Mouse (Mus musculus) T-helper 17 cell (primary cell): ENCODE data around the gene Dmc1.

ENCODE experiments used
- in situ Hi-C, 2 experiments: fragments of 300-600 bp; cut with MboI, MseI; formaldehyde crosslinking; loops; 1 replicate in 1 of 2; 2 replicates in 1 of 2; pipeline ENCODE4 v1.15.1; 2025; ENCODE audit warnings: high pct_unique_total_duplicates in 2 of 2

Dmc1 gene

GRCm38 (mm10) chr15:79575543-79576222 lies 29.2 kb downstream of the Dmc1 start:
- in situ Hi-C loops = no loop called here

- in situ Hi-C loops = loop anchor here (5.0 to 10.0 kb wide), 2 partner anchors 45 to 252 kb away; partner anchors contain the start of gene Dmc1 (in 1 of the 2)
Measured at GRCm38 (mm10) chr15:79562417-79562816, 42.5 kb downstream of the Dmc1 start.

GRCm38 (mm10) chr15:79559649-79560048 lies 45.3 kb downstream of the Dmc1 start:
- in situ Hi-C loops = loop anchor here (5.0 to 10.0 kb wide), 2 partner anchors 48 to 255 kb away; partner anchors contain the start of gene Dmc1 (in 1 of the 2)

GRCm38 (mm10) chr15:79552566-79552965 lies 52.3 kb downstream of the Dmc1 start:
- in situ Hi-C loops = no loop called here

- in situ Hi-C loops = loop anchor here in 1 of 2 experiments (25.0 kb wide), 2 partner anchors 1061 to 1414 kb away; partner anchors contain the start of gene Il2rb
Measured at GRCm38 (mm10) chr15:79548226-79548625, 56.7 kb downstream of the Dmc1 start.

GRCm38 (mm10) chr15:79547289-79547820 lies 57.6 kb downstream of the Dmc1 start:
- in situ Hi-C loops = loop anchor here in 1 of 2 experiments (25.0 kb wide), 2 partner anchors 1060 to 1415 kb away; partner anchors contain the start of gene Il2rb

- in situ Hi-C loops = loop anchor here in 1 of 2 experiments (25.0 kb wide), 2 partner anchors 1059 to 1416 kb away; partner anchors contain the start of gene Il2rb
Measured at GRCm38 (mm10) chr15:79546410-79547288, 58.3 kb downstream of the Dmc1 start, which contains the start of gene Ddx17. Ddx17 (minus strand) TSS chr15:79546741.

GRCm38 (mm10) chr15:79545921-79546399 lies 58.9 kb downstream of the Dmc1 start:
- in situ Hi-C loops = loop anchor here in 1 of 2 experiments (25.0 kb wide), 2 partner anchors 1059 to 1416 kb away; partner anchors contain the start of gene Il2rb

- in situ Hi-C loops = loop anchor here in 1 of 2 experiments (25.0 kb wide), 2 partner anchors 1058 to 1417 kb away; partner anchors contain the start of gene Il2rb
Measured at GRCm38 (mm10) chr15:79545496-79545895, 59.4 kb downstream of the Dmc1 start.

GRCm38 (mm10) chr15:79543968-79544367 lies 60.9 kb downstream of the Dmc1 start:
- in situ Hi-C loops = loop anchor here in 1 of 2 experiments (25.0 kb wide), 2 partner anchors 1057 to 1418 kb away; partner anchors contain the start of gene Il2rb

- in situ Hi-C loops = loop anchor here in 1 of 2 experiments (25.0 kb wide), 2 partner anchors 1046 to 1429 kb away; partner anchors contain the start of gene Il2rb
Measured at GRCm38 (mm10) chr15:79533796-79534195, 71.1 kb downstream of the Dmc1 start.

- in situ Hi-C loops = loop anchor here in 1 of 2 experiments (25.0 kb wide), 2 partner anchors 1043 to 1432 kb away; partner anchors contain the start of gene Il2rb
Measured at GRCm38 (mm10) chr15:79529935-79530334, 75.0 kb downstream of the Dmc1 start.

GRCm38 (mm10) chr15:79527991-79528639 lies 76.8 kb downstream of the Dmc1 start:
- in situ Hi-C loops = loop anchor here in 1 of 2 experiments (25.0 kb wide), 2 partner anchors 1041 to 1434 kb away; partner anchors contain the start of gene Il2rb

- in situ Hi-C loops = loop anchor here in 1 of 2 experiments (25.0 kb wide), 2 partner anchors 1040 to 1435 kb away; partner anchors contain the start of gene Il2rb
Measured at GRCm38 (mm10) chr15:79527192-79527591, 77.7 kb downstream of the Dmc1 start.

GRCm38 (mm10) chr15:79525979-79526768 lies 78.7 kb downstream of the Dmc1 start:
- in situ Hi-C loops = loop anchor here in 1 of 2 experiments (25.0 kb wide), 2 partner anchors 1039 to 1436 kb away; partner anchors contain the start of gene Il2rb

- in situ Hi-C loops = loop anchor here in 1 of 2 experiments (25.0 kb wide), 2 partner anchors 1038 to 1437 kb away; partner anchors contain the start of gene Il2rb
Measured at GRCm38 (mm10) chr15:79525564-79525963, 79.3 kb downstream of the Dmc1 start.

GRCm38 (mm10) chr15:79519400-79520220 lies 85.3 kb downstream of the Dmc1 start:
- in situ Hi-C loops = no loop called here

- in situ Hi-C loops = no loop called here
Measured at GRCm38 (mm10) chr15:79518571-79518970, 86.3 kb downstream of the Dmc1 start.
